Mouse (Mus musculus) CH12.LX (cell line): ENCODE measurements around the gene Ntrk3. TPM values are rescaled to one million over a fixed set of nuclear protein-coding genes. Genes with fewer than 3 reads are reported as not detected.

Experiments
- DNase-seq: peaks from one replicate; pipeline ENCODE4 v3.0.0-alpha.2; 2013; ENCODE audit errors: extremely low read depth
- H3K27ac ChIP-seq: 2 replicates; pipeline ENCODE4 v1.5.1; 2012; ENCODE audit warnings: low read depth, mild to moderate bottlenecking, control low read depth, moderate library complexity; ENCODE audit not compliant: insufficient read depth
- H3K27me3 ChIP-seq: replicated peaks from 2 replicates; pipeline ENCODE3; 2012; ENCODE audit warnings: inconsistent platforms
- H3K36me3 ChIP-seq, 2 experiments: replicated peaks in 1 of 2; 2 replicates each; pipeline versions ENCODE3 to v1.6.1; 2012; ENCODE audit warnings: inconsistent platforms in 1 of 2, low read length in 1 of 2, mild to moderate bottlenecking in 1 of 2, mixed read lengths in 1 of 2, moderate library complexity in 1 of 2; ENCODE audit not compliant: control insufficient read depth in 1 of 2, insufficient read depth in 1 of 2
- H3K4me1 ChIP-seq, 2 experiments: 2 replicates each; pipeline ENCODE4 v1.6.1; 2012; ENCODE audit warnings: inconsistent platforms in 1 of 2, moderate library complexity in 1 of 2; ENCODE audit not compliant: insufficient read depth in 2 of 2, control insufficient read depth in 1 of 2
- H3K4me2 ChIP-seq: 2 replicates; pipeline ENCODE4 v1.6.1; 2012; ENCODE audit warnings: low read depth, mild to moderate bottlenecking, control low read depth; ENCODE audit not compliant: poor library complexity, insufficient read depth, severe bottlenecking
- H3K4me3 ChIP-seq, 3 experiments: fragments of 150-350 bp in 1 of 3; sonication (generic) in 1 of 3; replicated peaks in 1 of 3; 2 replicates each; pipeline versions ENCODE3 to v1.5.1; 2011 to 2012; ENCODE audit warnings: low read depth in 2 of 3, low read length in 2 of 3, mild to moderate bottlenecking in 2 of 3, moderate library complexity in 2 of 3, control low read depth in 1 of 3, improper control_type of control experiment in 1 of 3, inconsistent platforms in 1 of 3, mixed read lengths in 1 of 3; ENCODE audit not compliant: poor library complexity in 1 of 3
- H3K79me2 ChIP-seq: replicated peaks from 2 replicates; pipeline ENCODE4 v1.6.1; 2012; ENCODE audit warnings: mild to moderate bottlenecking, moderate library complexity; ENCODE audit not compliant: control insufficient read depth, poor library complexity, insufficient read depth, severe bottlenecking; ENCODE audit errors: extremely low read depth
- H3K9ac ChIP-seq: 2 replicates; pipeline ENCODE4 v1.6.1; 2012; ENCODE audit warnings: low read depth, mild to moderate bottlenecking, control low read depth, moderate library complexity; ENCODE audit not compliant: insufficient read depth
- H3K9me3 ChIP-seq: replicated peaks from 2 replicates; pipeline ENCODE3; 2012; ENCODE audit warnings: low read length, inconsistent platforms, mixed read lengths
- BHLHE40 ChIP-seq: IDR thresholded peaks from 2 replicates; pipeline ENCODE4 v1.6.1; 2011; ENCODE audit warnings: mild to moderate bottlenecking, low read depth, low read length, improper control_type of control experiment
- CHD2 ChIP-seq: IDR thresholded peaks from 2 replicates; pipeline ENCODE4 v1.6.1; 2011; ENCODE audit warnings: low read length, improper control_type of control experiment
- EP300 ChIP-seq: IDR thresholded peaks from 2 replicates; pipeline ENCODE4 v1.6.1; 2011; ENCODE audit warnings: low read length, improper control_type of control experiment
- ETS1 ChIP-seq: conservative IDR thresholded peaks from 2 replicates; pipeline ENCODE4 v1.6.1; 2012; ENCODE audit warnings: low read depth, mild to moderate bottlenecking, inconsistent platforms, low read length, improper control_type of control experiment, moderate library complexity
- HCFC1 ChIP-seq: IDR thresholded peaks from 2 replicates; pipeline ENCODE4 v1.6.1; 2012; ENCODE audit warnings: low read depth, mild to moderate bottlenecking, inconsistent platforms, low read length, improper control_type of control experiment
- JUN ChIP-seq: IDR thresholded peaks from 2 replicates; pipeline ENCODE4 v1.6.1; 2011; ENCODE audit warnings: low read depth, mild to moderate bottlenecking, low read length, improper control_type of control experiment, moderate library complexity; ENCODE audit not compliant: insufficient read depth
- JUND ChIP-seq: conservative IDR thresholded peaks from 2 replicates; pipeline ENCODE4 v1.6.1; 2011; ENCODE audit warnings: low read depth, low read length, improper control_type of control experiment
- MAX ChIP-seq: IDR thresholded peaks from 2 replicates; pipeline ENCODE4 v1.6.1; 2011; ENCODE audit warnings: low read length, improper control_type of control experiment
- MEF2A ChIP-seq: IDR thresholded peaks from 2 replicates; pipeline ENCODE4 v1.6.1; 2014; ENCODE audit warnings: low read depth, mild to moderate bottlenecking, inconsistent platforms, low read length, improper control_type of control experiment, borderline replicate concordance
- MXI1 ChIP-seq: IDR thresholded peaks from 2 replicates; pipeline ENCODE4 v1.6.1; 2011; ENCODE audit warnings: mild to moderate bottlenecking, low read depth, low read length, improper control_type of control experiment
- NRF1 ChIP-seq: IDR thresholded peaks from 2 replicates; pipeline ENCODE4 v1.6.1; 2014; ENCODE audit warnings: low read depth, mild to moderate bottlenecking, inconsistent platforms, low read length, improper control_type of control experiment, moderate library complexity
- RAD21 ChIP-seq: IDR thresholded peaks from 2 replicates; pipeline ENCODE4 v1.6.1; 2011; ENCODE audit warnings: low read depth, mild to moderate bottlenecking, low read length, improper control_type of control experiment, moderate library complexity
- SMC3 ChIP-seq: IDR thresholded peaks from 2 replicates; pipeline ENCODE4 v1.6.1; 2011; ENCODE audit warnings: low read depth, low read length, improper control_type of control experiment
- TCF12 ChIP-seq: IDR thresholded peaks from 2 replicates; pipeline ENCODE4 v1.6.1; 2014; ENCODE audit warnings: low read depth, mild to moderate bottlenecking, inconsistent platforms, low read length, improper control_type of control experiment
- USF1 ChIP-seq: IDR thresholded peaks from 2 replicates; pipeline ENCODE4 v1.6.1; 2014; ENCODE audit warnings: low read depth, mild to moderate bottlenecking, inconsistent platforms, low read length, improper control_type of control experiment
- ZKSCAN1 ChIP-seq: IDR thresholded peaks from 2 replicates; pipeline ENCODE4 v1.6.1; 2012; ENCODE audit warnings: low read depth, inconsistent platforms, low read length, improper control_type of control experiment, borderline replicate concordance
- ZNF384 ChIP-seq: IDR thresholded peaks from 2 replicates; pipeline ENCODE4 v1.6.1; 2012; ENCODE audit warnings: low read depth, low read length, improper control_type of control experiment, inconsistent platforms
- dilution Hi-C: fragments of 300-500 bp; cut with MboI; formaldehyde crosslinking; loops from 2 replicates; pipeline ENCODE4 v1.14.3; 2020; ENCODE audit warnings: low sequenced_read_pairs; ENCODE audit not compliant: extremely low pct_unique_long_range_greater_than_20kb, extremely low pct_ligation_motif_present
- in situ Hi-C: fragments of 300-500 bp; cut with MboI; formaldehyde crosslinking; loops from 3 replicates; pipeline ENCODE4 v1.14.3; 2019; ENCODE audit warnings: low sequenced_read_pairs, low pct_ligation_motif_present, low pct_unique_long_range_greater_than_20kb, mixed read lengths
- polyA plus RNA-seq: library from polyadenylated mRNA; unstranded; fragments of >175 nt; gene quantifications from 2 replicates; pipeline ENCODE4 v1.2.1, GENCODE M21; 2012; ENCODE audit warnings: low read depth; ENCODE audit not compliant: insufficient read length
- total RNA-seq, 2 experiments: library from RNA; depleted of rRNA; stranded (reverse); fragments of 300-350 nt in 1 of 2; fragments of >200 nt in 1 of 2; gene quantifications; 2 replicates each; pipeline ENCODE4 v1.2.3; 2012 to 2014

Gene Ntrk3
- total and polyA plus RNA-seq, 3 experiments, result 0.21 TPM; not detected in 2

DNA sequence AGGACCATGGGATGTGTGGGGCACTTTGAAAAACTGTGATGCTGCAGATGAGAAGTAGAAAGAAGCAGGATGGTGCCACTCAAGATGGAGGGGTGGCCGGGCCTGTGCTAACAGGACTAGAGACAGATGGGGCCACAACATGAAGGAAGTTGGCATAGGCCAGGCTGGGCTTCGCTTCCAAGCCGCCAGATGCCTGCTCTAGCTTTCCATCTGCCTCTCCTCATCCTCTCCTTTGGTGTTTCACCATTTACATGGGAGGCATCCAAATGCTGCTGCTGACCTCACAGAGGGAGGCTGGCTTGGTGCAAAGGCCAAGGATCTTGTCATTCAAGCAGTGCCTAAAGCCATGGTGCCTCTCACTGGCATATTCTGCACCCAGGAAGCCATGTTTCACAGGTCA, 347.8 kb downstream of the Ntrk3 start:
- Histone ChIP-seq H3K27me3 (no peaks in the 10 kb centered on the region), H3K79me2 (no peaks in the 10 kb centered on the region), H3K36me3 (no peaks in the 10 kb centered on the region), H3K27ac (no peak overlapping the region), H3K9ac (no peak overlapping the region), H3K4me2 (no peak overlapping the region), H3K4me3 (no peak overlapping the region), H3K4me1 (no peaks in the 10 kb centered on the region), H3K9me3 (peaks cover 73% of the 10 kb centered on the region)
- dilution Hi-C loops, result no loop called here
- no peak for TF ChIP-seq TCF12
- no peak for TF ChIP-seq RAD21
- TF ChIP-seq EP300, result no peak
- no peak for TF ChIP-seq MEF2A
- TF ChIP-seq JUND, result no peak
- TF ChIP-seq CHD2, result no peak
- TF ChIP-seq ETS1, result no peak
- no peak for TF ChIP-seq USF1
- no peak for TF ChIP-seq JUN
- no peak for TF ChIP-seq SMC3
- TF ChIP-seq HCFC1, result no peak
- no peak for DNase-seq
- in situ Hi-C loops, result no loop called here

DNA sequence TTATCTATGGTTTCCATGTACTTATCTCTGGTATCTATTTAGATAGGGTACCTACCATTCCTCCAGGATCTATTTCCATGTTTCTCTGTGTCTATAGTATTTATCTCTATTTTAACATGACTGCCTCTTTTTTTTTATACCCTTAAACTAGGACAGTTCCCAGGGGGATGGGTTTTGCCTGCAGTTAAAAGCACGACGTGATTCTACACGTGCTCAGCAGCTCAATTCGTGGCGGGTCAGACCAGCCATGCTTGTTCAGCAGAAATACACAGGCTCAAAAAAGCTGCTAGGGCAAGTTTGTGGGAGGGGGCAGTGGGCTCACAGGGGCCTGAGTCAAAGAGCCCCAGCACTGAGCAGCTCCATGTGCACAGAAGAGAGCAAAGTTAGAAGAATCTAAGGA, 349.7 kb downstream of the Ntrk3 start:
- Histone ChIP-seq H3K4me1 (no peaks in the 10 kb centered on the region), H3K27ac (no peak overlapping the region), H3K4me3 (no peak overlapping the region), H3K27me3 (no peaks in the 10 kb centered on the region), H3K79me2 (no peaks in the 10 kb centered on the region), H3K4me2 (no peak overlapping the region), H3K9ac (no peak overlapping the region), H3K36me3 (no peaks in the 10 kb centered on the region), H3K9me3 (peaks cover 69% of the 10 kb centered on the region)
- no peak for TF ChIP-seq ETS1
- no peak for TF ChIP-seq JUND
- TF ChIP-seq BHLHE40, result no peak
- TF ChIP-seq SMC3, result no peak
- in situ Hi-C loops (no loop called here), dilution Hi-C loops (no loop called here)
- DNase-seq, result no peak

DNA sequence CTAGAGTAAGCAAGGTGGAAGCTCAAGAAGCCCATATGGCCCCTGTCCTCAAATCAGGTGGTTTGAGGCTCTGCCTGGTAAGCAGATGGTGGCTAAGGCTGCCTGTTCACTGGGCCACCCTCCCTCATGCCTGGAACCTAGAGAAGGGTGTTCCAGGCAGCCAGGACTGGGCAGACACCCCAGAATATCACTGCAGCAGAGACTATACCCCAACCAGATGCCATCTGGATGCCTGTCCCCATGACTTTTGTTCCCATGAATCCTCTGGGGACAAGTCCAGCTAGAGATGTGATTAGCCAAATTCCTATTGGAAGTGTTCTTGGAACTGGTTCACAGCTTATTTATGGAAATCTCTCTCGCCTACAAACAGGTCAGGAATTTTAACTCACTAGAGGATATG, 351.8 kb downstream of the Ntrk3 start:
- Histone ChIP-seq H3K4me1 (no peaks in the 10 kb centered on the region), H3K4me3 (no peak overlapping the region), H3K27ac (no peak overlapping the region), H3K27me3 (no peaks in the 10 kb centered on the region), H3K4me2 (no peak overlapping the region), H3K9me3 (peaks cover 62% of the 10 kb centered on the region), H3K36me3 (no peaks in the 10 kb centered on the region), H3K9ac (no peak overlapping the region), H3K79me2 (no peaks in the 10 kb centered on the region)
- DNase-seq, result no peak
- TF ChIP-seq HCFC1 (no peak), ZKSCAN1 (no peak), NRF1 (no peak), MXI1 (no peak), ZNF384 (no peak), BHLHE40 (no peak), TCF12 (no peak), MAX (no peak), EP300 (no peak)
- dilution Hi-C loops, result no loop called here
- in situ Hi-C loops, result no loop called here
